Mouse (Mus musculus) embryonic facial prominence, embryonic 11.5 days (tissue): ENCODE measurements around the gene Nell2. TPM values are rescaled to one million over a fixed set of nuclear protein-coding genes. Genes with fewer than 3 reads are reported as not detected.

Source experiments
- ATAC-seq: fragments of 200-750 bp; cut with Nextera tagmentation; replicated peaks from 2 replicates; pipeline ENCODE4 v1.8.0; 2017; ENCODE audit warnings: low read depth; ENCODE audit not compliant: insufficient number of reproducible peaks, low FRiP score, low TSS enrichment
- DNase-seq: peaks from one replicate; pipeline ENCODE4 v3.0.0-alpha.2; 2015; ENCODE audit warnings: low spot score
- H3K27ac ChIP-seq: fragments of 300-500 bp; sonication (generic); replicated peaks from 2 replicates; pipeline ENCODE4 v1.5.1; 2014; ENCODE audit warnings: mild to moderate bottlenecking, low read depth, low read length, control low read depth
- H3K27me3 ChIP-seq: fragments of 300-500 bp; sonication (generic); 2 replicates; pipeline ENCODE4 v1.6.1; 2014; ENCODE audit warnings: mild to moderate bottlenecking, low read length, moderate library complexity, mixed read lengths; ENCODE audit not compliant: control insufficient read depth, insufficient read depth
- H3K36me3 ChIP-seq: fragments of 300-500 bp; sonication (generic); replicated peaks from 2 replicates; pipeline ENCODE4 v1.6.1; 2014; ENCODE audit warnings: low read depth, mild to moderate bottlenecking, low read length, moderate library complexity, mixed read lengths; ENCODE audit not compliant: control insufficient read depth, insufficient read depth
- H3K4me1 ChIP-seq: fragments of 300-500 bp; sonication (generic); 2 replicates; pipeline ENCODE4 v1.6.1; 2014; ENCODE audit warnings: low read length, mixed read lengths; ENCODE audit not compliant: control insufficient read depth, insufficient read depth
- H3K4me2 ChIP-seq: fragments of 300-500 bp; sonication (generic); 2 replicates; pipeline ENCODE4 v1.6.1; 2014; ENCODE audit warnings: low read depth, mild to moderate bottlenecking, control low read depth, low read length, moderate library complexity
- H3K4me3 ChIP-seq: fragments of 300-500 bp; sonication (generic); 2 replicates; pipeline ENCODE4 v1.5.1; 2014; ENCODE audit warnings: low read depth, low read length, control low read depth
- H3K9ac ChIP-seq: fragments of 300-500 bp; sonication (generic); replicated peaks from 2 replicates; pipeline ENCODE4 v1.6.1; 2014; ENCODE audit warnings: mild to moderate bottlenecking, control low read depth, low read length
- H3K9me3 ChIP-seq: fragments of 300-500 bp; sonication (generic); replicated peaks from 2 replicates; pipeline ENCODE4 v1.6.1; 2016; ENCODE audit warnings: mild to moderate bottlenecking, low read length, inconsistent platforms, mixed read lengths; ENCODE audit not compliant: control insufficient read depth
- WGBS: fragments of 180-500 bp; shearing (Covaris S2); extraction: QIAGEN DNeasy Blood & Tissue Kit; methylation state at CpG from one replicate; pipeline ENCODE4 v1.1.7; 2014; 5-methylcytosine and 5-hydroxymethylcytosine counted together
- polyA plus RNA-seq: library from polyadenylated mRNA; unstranded; fragments of >200 nt; fragmentation: Nextera tagmentation; extraction: Ambion mirVana; gene quantifications from 2 replicates; pipeline ENCODE4 v1.2.1, GENCODE M21; 2014

Gene Nell2
- polyA plus RNA-seq, 1 experiment from 2014 or later, result 24.5 TPM

DNA sequence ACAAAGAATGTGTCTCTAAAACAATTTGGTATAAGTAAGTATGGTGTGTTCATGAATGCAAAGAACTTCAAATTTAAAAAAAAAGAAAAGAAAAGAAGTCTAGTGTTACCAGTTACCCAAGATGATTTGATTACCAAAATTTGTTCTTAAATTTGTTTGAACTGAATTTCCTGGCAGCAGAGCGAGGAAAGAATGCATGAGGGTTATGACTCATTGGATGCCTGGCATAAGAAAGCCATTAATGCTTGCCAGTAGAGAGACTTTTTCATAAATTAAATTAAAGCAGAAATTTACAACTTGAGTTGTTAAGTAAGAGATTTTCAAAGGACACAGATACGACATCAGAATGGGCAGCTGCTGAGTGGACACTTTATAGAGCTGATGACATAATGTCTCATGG, 384.2 kb downstream of the Nell2 start:
- ATAC-seq (no peak), DNase-seq (peak; percentile 8)
- no peaks in the 10 kb centered on the region for H3K27me3 ChIP-seq
- H3K9me3 ChIP-seq, result no peaks in the 10 kb centered on the region
- H3K27ac ChIP-seq, result no peak overlapping the region
- H3K36me3 ChIP-seq, result no peaks in the 10 kb centered on the region
- H3K4me2 ChIP-seq, result no peak overlapping the region
- WGBS, result 60% methylated on average over 2 of the region's 2 CpGs
- no peaks in the 10 kb centered on the region for H3K4me1 ChIP-seq
- H3K9ac ChIP-seq, result no peak overlapping the region
- H3K4me3 ChIP-seq, result no peak overlapping the region

DNA sequence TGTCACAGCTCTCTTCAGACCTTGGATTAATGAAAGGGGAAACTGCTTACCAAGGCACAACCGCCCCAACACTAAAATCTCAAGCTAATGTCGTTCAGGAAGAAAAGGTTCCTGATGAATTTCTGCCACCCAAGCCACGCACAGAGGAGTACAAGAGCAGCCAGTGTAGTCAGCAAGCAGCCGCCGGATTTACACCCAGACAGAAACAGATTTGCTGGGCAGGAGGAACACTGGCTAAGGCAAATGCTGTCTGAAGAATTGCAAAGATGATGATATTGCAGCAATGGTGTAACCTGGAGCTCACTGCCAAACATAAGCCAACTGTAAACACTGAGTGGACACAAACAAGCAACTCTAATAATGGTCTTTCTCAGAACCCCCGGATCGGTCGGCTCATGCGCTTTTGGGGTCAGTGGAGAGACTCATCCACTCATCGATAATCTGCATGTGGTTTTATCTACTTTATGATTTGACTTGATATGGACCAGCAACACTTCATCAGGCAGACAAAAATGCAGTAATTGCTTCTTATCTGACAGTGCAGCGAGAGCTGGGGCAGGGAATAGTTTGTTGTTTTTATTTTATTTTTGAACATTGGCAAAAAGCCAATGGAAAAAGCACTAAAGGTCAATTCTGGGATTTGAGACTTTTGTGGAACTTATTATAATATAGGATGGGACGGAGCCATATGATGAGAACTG, 389.5 kb downstream of the Nell2 start:
- H3K27ac ChIP-seq, result no peak overlapping the region
- H3K4me1 ChIP-seq, result no peaks in the 10 kb centered on the region
- H3K36me3 ChIP-seq, result no peaks in the 10 kb centered on the region
- no peak overlapping the region for H3K9ac ChIP-seq
- 84% methylated on average over 12 of the region's 12 CpGs for WGBS
- ATAC-seq (no peak), DNase-seq (no peak)
- no peak overlapping the region for H3K4me3 ChIP-seq
- no peaks in the 10 kb centered on the region for H3K27me3 ChIP-seq
- H3K9me3 ChIP-seq, result no peaks in the 10 kb centered on the region
- H3K4me2 ChIP-seq, result no peak overlapping the region

DNA sequence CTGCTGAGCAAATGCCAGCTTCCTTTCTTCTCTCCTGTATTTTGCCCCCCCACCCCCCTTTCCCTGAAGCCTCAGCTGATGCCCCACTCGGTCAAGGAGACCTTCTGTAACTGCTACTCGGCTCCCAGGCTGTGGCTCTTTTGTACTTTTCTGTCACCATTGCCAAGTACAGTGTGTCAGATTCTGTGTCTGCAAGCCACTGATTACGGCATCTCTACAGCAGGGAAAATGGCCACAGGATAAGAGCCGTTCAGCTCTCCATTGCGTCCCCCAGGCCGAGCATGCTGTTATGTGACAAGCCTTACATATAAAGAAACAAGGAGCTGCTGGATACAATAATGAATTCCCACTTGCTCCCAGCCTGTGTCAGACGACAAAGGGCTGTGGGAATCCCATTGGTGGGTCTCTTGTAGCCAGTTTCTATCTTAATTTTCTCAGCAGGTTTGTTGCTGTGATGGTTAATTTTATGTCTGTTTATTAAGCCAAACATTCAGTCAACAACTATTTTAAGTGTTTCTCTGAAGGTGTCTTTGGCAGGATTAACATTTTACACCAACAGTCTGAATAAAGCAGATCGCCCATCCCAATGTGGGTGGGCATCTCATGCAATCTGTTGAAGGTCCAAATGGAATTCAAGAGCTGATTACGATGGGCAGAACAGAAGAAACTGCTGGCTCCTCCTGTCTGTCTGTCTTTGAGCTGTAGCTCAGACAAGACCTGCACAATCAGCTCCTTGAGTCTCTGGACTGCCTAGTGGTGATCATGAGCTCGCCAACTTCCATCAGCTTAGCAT, 391.1 kb downstream of the Nell2 start:
- no peaks in the 10 kb centered on the region for H3K36me3 ChIP-seq
- H3K4me3 ChIP-seq, result no peak overlapping the region
- ATAC-seq, result no peak
- H3K27ac ChIP-seq, result no peak overlapping the region
- no peaks in the 10 kb centered on the region for H3K27me3 ChIP-seq
- no peak for DNase-seq
- 83% methylated on average over 10 of the region's 10 CpGs for WGBS
- H3K4me1 ChIP-seq, result no peaks in the 10 kb centered on the region
- H3K4me2 ChIP-seq, result no peak overlapping the region
- H3K9ac ChIP-seq, result no peak overlapping the region
- H3K9me3 ChIP-seq, result no peaks in the 10 kb centered on the region

DNA sequence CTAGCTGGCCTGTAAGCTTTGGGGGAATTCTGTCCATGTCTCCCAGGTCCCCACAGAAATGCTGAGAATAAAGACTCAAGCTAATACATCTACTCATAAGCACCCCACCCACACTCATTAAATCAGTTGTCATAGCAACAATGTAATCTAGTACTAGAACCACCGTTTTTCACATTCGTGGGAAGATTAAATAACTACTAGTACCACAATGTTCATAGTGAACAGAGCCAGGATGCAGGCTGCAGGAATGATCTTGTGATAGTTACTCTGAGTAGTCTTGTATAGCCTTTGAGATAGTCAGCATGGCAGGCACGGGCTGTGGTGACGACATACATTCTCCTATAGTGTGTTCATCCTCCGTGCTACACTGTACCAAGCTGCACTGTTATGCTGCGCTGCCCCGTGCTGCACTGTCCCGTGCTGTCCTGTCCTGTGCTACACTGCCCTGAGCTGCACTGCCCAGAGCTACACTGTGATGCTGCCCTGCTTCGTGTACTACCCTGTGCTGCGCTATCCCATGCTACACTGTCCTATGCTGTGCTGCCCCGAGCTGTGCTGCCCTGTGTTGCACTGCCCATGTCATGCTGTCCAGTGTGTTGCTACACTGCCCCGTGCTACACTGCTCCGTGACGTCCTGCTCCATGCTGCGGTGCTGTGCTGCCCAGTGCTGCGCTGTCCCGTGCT, 392.3 kb downstream of the Nell2 start:
- H3K4me2 ChIP-seq, result no peak overlapping the region
- H3K27ac ChIP-seq, result no peak overlapping the region
- no peak overlapping the region for H3K4me3 ChIP-seq
- H3K27me3 ChIP-seq, result no peaks in the 10 kb centered on the region
- no peaks in the 10 kb centered on the region for H3K4me1 ChIP-seq
- peak; percentile 73 for ATAC-seq
- DNase-seq, result no peak
- H3K9ac ChIP-seq, result no peak overlapping the region
- 90% methylated on average over 17 of the region's 17 CpGs for WGBS
- H3K36me3 ChIP-seq, result no peaks in the 10 kb centered on the region
- no peaks in the 10 kb centered on the region for H3K9me3 ChIP-seq

DNA sequence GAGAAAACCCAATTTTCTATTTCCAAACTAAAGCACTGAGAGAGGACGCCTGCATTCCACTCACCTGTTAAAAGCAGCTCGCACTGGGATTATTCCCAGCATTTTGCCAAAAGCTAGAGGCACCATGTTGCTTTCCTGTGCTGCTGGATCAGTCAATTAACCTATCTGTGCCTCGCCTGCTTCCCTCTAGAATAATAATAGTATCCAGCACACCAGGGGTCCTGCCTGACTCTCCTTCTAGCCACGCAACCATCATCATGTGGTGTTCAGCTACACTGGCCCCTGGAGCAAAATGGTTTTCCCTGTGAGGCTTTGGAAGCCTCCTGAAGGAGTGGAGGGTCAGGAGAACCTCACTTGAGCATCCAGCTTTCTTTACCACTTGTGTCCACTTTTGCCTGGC, 397.0 kb downstream of the Nell2 start:
- no peaks in the 10 kb centered on the region for H3K27me3 ChIP-seq
- no peak overlapping the region for H3K9ac ChIP-seq
- no peaks in the 10 kb centered on the region for H3K36me3 ChIP-seq
- ATAC-seq (no peak), DNase-seq (no peak)
- H3K4me1 ChIP-seq, result no peaks in the 10 kb centered on the region
- no peaks in the 10 kb centered on the region for H3K9me3 ChIP-seq
- no peak overlapping the region for H3K4me3 ChIP-seq
- 71% methylated on average over 4 of the region's 4 CpGs for WGBS
- no peak overlapping the region for H3K27ac ChIP-seq
- no peak overlapping the region for H3K4me2 ChIP-seq

DNA sequence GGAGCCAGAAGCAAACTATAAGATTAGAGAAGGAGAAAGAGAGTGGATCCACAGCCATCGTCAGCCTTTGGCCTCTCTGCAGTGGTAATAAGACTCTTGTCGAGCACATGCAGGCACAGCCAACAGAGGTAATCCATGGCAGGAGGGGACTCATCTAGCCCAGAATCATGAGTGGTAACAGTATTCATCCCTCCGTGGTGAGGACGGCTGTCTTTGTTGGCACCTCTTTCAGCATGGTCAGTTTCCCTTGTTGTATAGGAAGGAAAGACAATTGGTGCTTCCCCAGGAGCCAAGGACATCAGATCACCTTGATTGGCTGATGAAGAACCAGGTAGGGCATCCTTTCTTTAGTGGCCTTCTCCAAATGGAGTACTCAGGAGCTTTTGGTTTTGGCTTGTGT, 419.7 kb downstream of the Nell2 start:
- DNase-seq, result no peak
- no peaks in the 10 kb centered on the region for H3K9me3 ChIP-seq
- H3K27ac ChIP-seq, result no peak overlapping the region
- H3K9ac ChIP-seq, result no peak overlapping the region
- H3K36me3 ChIP-seq, result no peaks in the 10 kb centered on the region
- no peak overlapping the region for H3K4me3 ChIP-seq
- 87% methylated on average over 4 of the region's 4 CpGs for WGBS
- no peaks in the 10 kb centered on the region for H3K4me1 ChIP-seq
- H3K27me3 ChIP-seq, result no peaks in the 10 kb centered on the region
- no peak overlapping the region for H3K4me2 ChIP-seq
- ATAC-seq, result no peak

DNA sequence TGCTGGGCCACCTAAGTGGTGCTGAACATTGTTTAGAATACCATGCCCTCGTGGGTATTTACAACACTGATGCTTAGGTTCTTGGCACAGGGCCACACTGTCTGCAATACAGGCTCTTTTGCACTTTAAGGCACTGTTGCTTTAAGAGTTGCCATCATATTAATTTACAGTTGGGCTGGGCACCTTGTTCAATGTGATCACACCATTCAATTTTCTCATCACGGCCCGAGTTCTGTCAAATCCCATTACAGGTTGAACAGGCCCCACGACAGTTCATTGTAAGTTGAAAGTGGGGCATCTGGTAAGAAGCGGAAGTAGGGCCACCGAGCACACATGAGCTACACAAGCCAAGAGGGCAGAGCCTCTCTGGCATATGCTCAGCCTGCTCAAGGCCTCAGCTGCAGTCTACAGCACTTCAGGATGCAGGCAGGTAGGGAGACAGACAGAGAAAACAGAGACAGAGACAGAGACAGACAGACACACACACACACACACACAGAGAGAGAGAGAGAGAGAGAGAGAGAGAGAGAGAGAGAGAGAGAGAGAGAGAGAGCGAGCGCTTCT, 421.0 kb downstream of the Nell2 start:
- no peak overlapping the region for H3K4me2 ChIP-seq
- H3K36me3 ChIP-seq, result no peaks in the 10 kb centered on the region
- H3K27me3 ChIP-seq, result no peaks in the 10 kb centered on the region
- no peak overlapping the region for H3K9ac ChIP-seq
- 79% methylated on average over 8 of the region's 8 CpGs for WGBS
- no peak overlapping the region for H3K27ac ChIP-seq
- ATAC-seq, result no peak
- no peak for DNase-seq
- no peaks in the 10 kb centered on the region for H3K9me3 ChIP-seq
- H3K4me3 ChIP-seq, result no peak overlapping the region
- H3K4me1 ChIP-seq, result no peaks in the 10 kb centered on the region

DNA sequence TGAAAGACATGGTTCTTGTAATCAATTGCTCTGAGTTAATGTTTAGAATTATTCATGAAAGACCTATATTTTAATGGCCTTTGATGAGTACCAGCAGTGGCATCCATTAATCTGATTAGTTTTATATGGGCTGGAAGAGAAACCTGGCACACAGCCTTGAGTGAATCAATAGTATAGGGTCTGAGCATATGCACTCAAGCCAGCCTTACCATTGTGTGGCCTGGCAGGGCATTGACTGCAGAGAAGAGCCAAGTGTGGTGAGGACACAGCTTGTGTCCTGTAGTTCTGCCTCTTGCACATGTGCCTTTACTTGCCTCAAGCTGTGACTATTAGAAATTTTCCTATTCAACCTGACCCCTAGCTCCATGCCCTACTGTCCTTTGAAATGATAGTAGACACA, 426.8 kb downstream of the Nell2 start:
- Histone ChIP-seq H3K4me2 (no peak overlapping the region), H3K36me3 (no peaks in the 10 kb centered on the region), H3K27ac (no peak overlapping the region), H3K9ac (no peak overlapping the region), H3K27me3 (no peaks in the 10 kb centered on the region), H3K4me1 (no peaks in the 10 kb centered on the region), H3K4me3 (no peak overlapping the region), H3K9me3 (no peaks in the 10 kb centered on the region)
- ATAC-seq (no peak), DNase-seq (no peak)
